Mouse (Mus musculus): ENCODE data around the gene Tbata. TPM values are rescaled to one million over a fixed set of nuclear protein-coding genes. Genes with fewer than 3 reads are reported as not detected.

Gene Tbata
- total RNA-seq, 2 experiments from 2014 or later: not detected

DNA sequence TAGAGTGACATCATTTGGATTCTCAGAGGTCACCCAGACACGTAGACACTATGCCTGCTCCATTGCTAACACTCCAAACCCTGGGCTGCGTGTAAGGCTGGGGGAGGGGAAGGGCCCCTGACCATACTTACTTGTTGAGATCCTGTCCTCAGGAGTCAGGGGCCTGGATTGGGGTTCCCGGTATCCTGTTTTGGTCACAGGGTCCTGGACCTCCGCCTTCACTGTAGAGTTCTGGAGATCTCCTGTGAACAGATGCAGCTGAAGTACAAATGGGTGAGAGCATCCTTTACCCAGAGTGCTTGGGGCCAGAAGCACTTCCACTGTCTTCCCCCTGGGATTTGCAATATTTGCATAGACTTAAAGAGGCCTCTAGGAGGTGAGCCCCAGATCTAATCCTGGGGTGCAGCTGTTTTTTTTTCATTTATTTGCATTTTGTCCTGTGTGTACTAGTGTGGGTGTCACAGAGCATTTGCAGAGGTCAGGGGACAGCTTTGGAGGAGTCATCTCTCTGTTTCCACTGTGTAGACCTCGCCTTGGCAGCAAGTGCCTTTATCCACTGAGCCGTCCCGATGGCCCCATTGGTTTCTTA is 28.6 kb downstream of the Tbata start:
- Histone ChIP-seq H3K4me3 (no peak overlapping the region), H3K27ac (no peak overlapping the region)
- intact Hi-C loops (cut with DNase I): loop anchor here (5.0 kb wide), 1 partner anchor 202 kb away; no protein-coding TSS in a partner anchor
- TF ChIP-seq CTCF (IDR thresholded peaks at IDR 0.05): no peak
- DNase-seq: no peak

DNA sequence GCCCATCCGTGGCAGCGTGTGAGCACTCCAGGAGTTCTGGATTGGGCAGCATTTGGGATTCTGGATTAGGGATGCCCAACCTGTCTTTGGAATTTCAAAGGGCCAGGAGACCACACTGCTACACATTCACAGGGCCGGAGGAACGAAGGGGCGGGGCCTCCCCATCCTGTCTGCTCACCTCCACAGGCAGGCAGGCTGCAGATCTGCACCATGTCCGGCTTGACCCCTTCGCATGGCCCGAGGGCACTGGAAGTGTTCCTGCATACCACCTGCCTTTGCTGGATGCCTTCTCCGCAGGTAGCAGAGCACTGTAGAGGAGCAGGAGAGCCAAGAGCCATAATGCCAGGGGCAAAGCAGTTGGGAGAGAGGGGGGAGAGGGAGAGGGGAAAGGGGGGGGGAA is 29.2 kb downstream of the Tbata start:
- no peak overlapping the region for H3K27ac ChIP-seq
- intact Hi-C loops (cut with DNase I): loop anchor here (5.0 kb wide), 1 partner anchor 201 kb away; no protein-coding TSS in a partner anchor
- H3K4me3 ChIP-seq: no peak overlapping the region
- no peak for DNase-seq
- no peak for TF ChIP-seq CTCF (IDR thresholded peaks at IDR 0.05)

DNA sequence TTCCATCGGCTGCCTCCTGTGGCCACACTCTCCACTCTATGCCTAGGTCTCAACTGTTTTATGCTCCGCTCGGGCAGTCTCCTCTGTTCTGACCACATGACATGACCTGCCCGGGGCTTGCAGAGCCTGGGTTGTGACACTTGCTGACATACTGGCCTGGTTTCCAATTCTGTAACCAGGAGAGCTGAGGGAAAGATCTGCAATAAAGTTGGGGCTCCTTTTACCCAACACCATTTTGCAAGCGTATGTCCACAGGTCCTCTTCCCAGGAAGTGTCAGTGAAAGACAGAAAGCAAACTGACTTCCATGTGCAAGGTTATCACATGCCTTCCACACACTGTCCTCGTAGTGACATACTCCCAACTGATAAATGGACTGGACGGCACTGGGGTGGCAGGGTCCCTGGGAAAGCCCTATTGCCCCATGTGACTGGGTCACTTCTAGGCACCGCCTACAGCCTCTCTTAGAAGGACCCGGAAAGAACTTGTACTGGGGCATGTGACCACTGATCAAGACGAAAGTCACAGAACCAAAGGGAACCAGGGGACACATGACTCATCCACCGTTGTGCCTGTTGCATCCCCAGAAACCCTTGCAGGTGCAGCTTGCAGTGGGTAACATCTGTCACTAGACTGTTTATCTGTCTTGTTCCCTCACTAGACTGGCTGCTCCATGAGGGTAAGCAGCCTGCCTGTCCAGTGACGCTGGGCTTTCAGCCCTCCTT is 30.0 kb downstream of the Tbata start:
- H3K27ac ChIP-seq: no peak overlapping the region
- no peak overlapping the region for H3K4me3 ChIP-seq
- intact Hi-C loops (cut with DNase I): loop anchor here (5.0 kb wide), 1 partner anchor 201 kb away; no protein-coding TSS in a partner anchor
- TF ChIP-seq CTCF (IDR thresholded peaks at IDR 0.05): no peak
- no peak for DNase-seq

DNA sequence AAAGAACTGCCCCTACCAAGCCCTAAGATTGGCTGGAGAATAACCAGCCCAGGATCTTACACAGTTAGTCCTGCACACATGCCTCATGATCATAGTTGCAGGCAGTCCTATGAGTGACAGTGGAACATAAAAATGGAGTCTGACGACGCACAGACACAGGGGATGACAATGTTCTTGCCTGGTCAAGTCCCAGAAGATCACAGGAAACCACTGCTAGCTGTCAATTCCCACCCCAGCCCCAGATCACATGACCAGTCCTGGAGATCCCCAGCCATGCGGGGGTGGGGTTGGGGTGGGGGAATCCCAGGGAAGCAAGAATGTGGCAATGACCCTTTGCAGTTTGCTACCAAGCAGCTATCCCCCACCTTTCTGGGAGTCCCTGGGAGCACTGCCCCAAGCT is 32.2 kb downstream of the Tbata start:
- no peak for TF ChIP-seq CTCF (IDR thresholded peaks at IDR 0.05)
- DNase-seq: no peak
- H3K4me3 ChIP-seq: no peak overlapping the region
- no peak overlapping the region for H3K27ac ChIP-seq
- intact Hi-C loops (cut with DNase I): loop anchor here (5.0 kb wide), 1 partner anchor 198 kb away; no protein-coding TSS in a partner anchor

DNA sequence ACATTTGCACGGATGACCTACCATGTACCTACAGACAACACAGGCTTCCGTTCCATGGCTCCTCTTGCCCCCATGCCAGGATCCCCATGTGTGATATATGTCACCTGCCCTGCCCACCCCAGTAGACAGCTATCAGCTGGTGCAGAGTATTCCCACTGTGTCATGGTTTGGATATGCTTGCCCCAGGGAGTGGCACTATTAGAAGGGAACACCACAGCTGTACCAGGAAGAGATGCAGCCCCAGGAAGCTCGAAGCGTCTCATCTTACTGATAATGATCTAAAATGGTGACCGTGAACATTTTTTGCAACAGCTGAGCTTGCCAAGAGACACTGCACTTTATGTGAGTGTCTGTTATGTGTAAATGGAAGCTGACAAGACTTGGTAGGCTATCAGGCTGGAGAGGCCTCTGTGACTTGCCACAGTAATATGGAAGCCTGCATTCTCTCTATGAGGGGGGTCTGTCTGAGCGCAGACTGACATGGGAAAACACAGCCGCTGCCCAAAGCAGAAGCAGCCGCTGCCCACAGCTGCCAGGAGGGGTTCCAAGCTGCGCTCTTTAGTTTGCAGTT is 36.4 kb downstream of the Tbata start:
- intact Hi-C loops (cut with DNase I): no loop called here
- Histone ChIP-seq H3K4me3 (no peak overlapping the region), H3K27ac (no peak overlapping the region)
- no peak for DNase-seq
- no peak for TF ChIP-seq CTCF (IDR thresholded peaks at IDR 0.05)

DNA sequence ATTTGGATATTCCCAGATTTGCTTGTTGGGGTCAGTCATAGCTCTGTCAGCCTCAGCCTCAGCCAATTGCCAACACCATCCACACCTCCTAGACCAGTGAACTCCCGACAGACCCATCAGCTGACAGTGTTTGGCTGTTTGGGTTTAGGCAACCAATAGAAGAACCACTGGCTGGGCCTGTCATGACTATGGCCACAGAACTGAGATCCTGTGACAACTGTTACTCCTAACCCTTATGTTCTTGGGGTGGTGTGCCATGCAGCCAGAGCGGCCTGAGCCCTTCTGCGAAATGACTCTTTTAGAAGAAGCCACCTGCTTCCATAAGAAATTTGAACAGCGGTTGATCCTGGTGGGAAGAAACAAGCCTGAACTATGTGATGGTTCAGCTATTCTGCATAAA is 39.4 kb downstream of the Tbata start:
- no peak for DNase-seq
- H3K4me3 ChIP-seq: no peak overlapping the region
- TF ChIP-seq CTCF (IDR thresholded peaks at IDR 0.05): no peak
- no peak overlapping the region for H3K27ac ChIP-seq
- intact Hi-C loops (cut with DNase I): loop anchor here (5.0 kb wide), 2 partner anchors 51 to 66 kb away; no protein-coding TSS in a partner anchor

DNA sequence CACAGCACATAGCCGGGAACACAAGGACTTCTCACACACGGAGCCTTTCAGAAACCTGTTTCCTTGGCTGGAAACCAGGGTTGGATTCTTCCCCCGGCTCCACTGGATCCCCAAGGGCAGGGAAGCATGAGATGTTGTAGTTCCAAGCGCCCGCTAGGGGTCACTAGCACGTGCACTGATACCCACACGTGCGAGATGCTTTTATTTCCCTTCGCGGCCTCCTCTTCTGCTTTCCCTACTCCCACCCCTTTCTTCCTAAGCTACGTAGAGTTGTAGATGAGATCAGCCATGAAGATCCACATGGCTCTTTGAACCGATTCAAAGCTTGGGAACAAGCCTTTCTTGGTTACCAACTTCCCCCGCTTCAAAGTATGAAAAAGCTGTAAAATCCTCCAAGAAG is 40.0 kb downstream of the Tbata start:
- DNase-seq: peak; percentile 68
- intact Hi-C loops (cut with DNase I): loop anchor here (5.0 kb wide), 2 partner anchors 51 to 66 kb away; no protein-coding TSS in a partner anchor

DNA sequence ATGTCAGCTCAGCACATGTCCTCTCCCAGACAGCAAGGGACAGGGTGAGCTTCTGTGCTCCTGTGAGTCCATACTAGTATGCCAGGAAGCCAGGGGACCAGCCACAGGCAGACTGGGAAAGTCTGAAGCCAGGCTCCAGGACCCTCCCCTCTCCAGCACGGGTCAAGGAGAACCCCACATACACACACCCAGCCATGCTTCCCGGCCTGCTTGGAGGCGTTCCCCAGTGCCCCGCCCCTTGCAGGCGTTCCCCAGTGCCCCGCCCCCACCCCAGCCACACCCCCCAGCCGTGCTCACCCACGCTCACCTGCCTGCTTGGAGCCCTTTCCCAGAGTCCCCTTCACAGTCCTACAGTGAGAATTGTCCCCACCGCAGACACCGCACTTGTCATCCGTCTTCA is 41.1 kb downstream of the Tbata start:
- no peak for DNase-seq
- no peak for TF ChIP-seq CTCF (IDR thresholded peaks at IDR 0.05)
- Histone ChIP-seq H3K4me3 (no peak overlapping the region), H3K27ac (no peak overlapping the region)
- intact Hi-C loops (cut with DNase I): loop anchor here (5.0 kb wide), 2 partner anchors 49 to 64 kb away; no protein-coding TSS in a partner anchor

More for the DNA sequence above, 40.0 kb downstream of the Tbata start:
- Histone ChIP-seq H3K4me3 (no peak overlapping the region), H3K27ac (no peak overlapping the region)
- peak; percentile 85 for TF ChIP-seq CTCF (IDR thresholded peaks at IDR 0.05)

DNA sequence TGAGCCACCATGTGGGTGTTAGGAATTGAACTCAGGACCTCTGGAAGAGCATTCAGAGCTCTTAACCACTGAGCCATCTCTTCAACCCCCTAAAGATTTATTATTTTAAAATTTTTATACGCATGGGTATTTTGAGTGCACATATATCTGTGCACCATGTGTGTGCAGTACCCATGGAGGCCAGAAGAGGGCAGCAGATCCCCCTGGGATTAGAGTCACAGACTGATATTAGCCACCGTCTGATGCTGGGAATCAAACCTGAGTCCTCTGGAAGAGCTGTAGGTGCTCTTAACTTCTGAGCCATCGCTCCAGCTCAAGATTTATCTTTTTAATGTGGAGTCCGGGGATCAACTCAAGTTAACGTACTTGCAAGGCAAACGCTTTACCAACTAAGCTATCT is 43.9 kb downstream of the Tbata start:
- no peak for DNase-seq
- intact Hi-C loops (cut with DNase I): no loop called here
- TF ChIP-seq CTCF (IDR thresholded peaks at IDR 0.05): peak; percentile 58
- no peak overlapping the region for H3K27ac ChIP-seq
- H3K4me3 ChIP-seq: no peak overlapping the region

DNA sequence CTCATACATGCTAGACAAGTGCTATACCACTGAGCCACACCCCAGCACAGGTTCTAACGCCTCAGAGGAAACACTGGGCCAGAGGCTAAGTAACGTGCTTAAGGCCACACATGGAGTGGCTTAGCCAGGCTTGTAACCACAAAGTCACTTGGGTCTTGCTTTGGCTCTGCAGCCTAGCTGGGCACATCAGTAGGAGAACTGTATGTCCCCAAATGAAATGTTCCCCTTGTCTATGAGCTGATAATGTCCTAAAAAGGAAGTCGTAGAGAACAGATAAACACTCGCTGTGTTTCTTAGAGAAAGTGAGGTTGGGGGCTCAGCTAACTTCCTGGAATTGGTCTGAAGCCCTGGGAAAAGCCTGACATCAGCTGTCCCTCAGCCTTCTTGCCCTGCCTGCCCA is 44.4 kb downstream of the Tbata start:
- DNase-seq: no peak
- Histone ChIP-seq H3K4me3 (no peak overlapping the region), H3K27ac (no peak overlapping the region)
- no peak for TF ChIP-seq CTCF (IDR thresholded peaks at IDR 0.05)
- intact Hi-C loops (cut with DNase I): no loop called here

DNA sequence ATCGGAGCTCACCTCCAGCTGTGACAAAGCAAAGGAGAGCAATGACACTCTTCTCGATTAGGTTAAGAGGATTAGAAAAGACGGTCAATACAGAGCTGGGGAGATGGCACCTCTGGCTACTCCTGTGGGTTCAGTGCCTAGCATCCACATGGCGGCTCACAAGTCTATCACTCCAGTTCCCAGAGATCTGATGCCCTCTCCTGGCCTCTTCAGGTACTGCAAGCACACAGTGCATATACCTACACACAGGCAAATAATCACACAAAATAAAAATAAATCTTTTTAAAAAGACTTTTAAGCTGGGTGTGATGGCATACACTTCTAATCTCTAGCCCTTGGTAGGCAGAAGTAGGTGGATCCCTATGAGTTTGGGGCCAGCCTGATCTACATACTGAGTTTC is 47.6 kb downstream of the Tbata start:
- no peak for DNase-seq
- H3K27ac ChIP-seq: no peak overlapping the region
- intact Hi-C loops (cut with DNase I): no loop called here
- peak; percentile 4; the same call in 1 of the 2 replicates for TF ChIP-seq CTCF (IDR thresholded peaks at IDR 0.05)
- no peak overlapping the region for H3K4me3 ChIP-seq

DNA sequence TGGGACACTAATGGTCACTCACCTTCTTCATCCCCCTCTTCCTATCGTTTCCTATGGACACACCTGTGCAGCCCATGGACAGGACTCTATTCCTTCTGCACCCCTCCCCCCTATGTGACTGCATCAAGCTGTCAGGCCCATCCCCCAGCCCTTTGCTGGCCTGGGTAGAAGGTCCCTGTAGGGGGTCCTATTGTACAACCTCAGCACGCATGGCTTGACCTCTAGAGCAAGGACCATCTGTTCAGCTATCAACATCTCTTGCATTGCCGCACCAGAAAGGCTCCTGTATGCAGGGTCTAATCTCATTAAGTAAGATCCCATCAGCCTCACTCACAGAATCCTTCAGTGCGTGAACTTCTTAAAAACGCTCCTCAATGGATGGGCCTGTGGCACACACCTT is 53.9 kb downstream of the Tbata start:
- intact Hi-C loops (cut with DNase I): no loop called here
- no peak overlapping the region for H3K27ac ChIP-seq
- no peak for DNase-seq
- H3K4me3 ChIP-seq: no peak overlapping the region
- TF ChIP-seq CTCF (IDR thresholded peaks at IDR 0.05): no peak

DNA sequence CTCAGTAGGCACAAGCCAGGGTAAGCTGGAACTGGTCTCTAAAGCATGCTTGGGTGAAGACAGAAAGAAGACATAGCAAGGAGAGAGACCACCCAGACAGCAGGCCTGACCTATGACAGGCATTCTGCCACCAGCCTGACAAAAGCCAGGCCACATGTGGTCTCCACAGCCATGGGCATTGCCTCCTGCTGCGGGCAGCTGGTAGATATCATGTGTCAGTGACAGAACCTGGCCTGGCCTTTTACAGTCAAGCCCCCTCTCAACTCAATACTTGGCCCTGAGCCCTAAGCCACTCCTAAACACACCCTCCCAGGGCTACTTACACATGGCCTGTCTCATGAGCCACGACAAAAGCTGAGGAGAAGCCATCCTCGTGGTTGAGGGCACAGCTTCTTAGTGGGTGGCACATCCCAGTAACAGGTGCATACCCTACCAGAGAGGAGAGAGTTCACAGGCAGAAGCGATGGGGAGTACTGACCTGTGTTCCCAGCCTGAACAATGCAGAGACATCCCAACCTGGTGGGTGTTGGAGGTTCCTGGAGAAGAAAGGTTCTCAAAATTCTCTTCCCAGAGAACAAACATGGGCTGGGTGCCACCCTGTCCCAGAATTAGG is 55.1 kb downstream of the Tbata start:
- no peak overlapping the region for H3K4me3 ChIP-seq
- TF ChIP-seq CTCF (IDR thresholded peaks at IDR 0.05): no peak
- intact Hi-C loops (cut with DNase I): no loop called here
- no peak for DNase-seq
- no peak overlapping the region for H3K27ac ChIP-seq

Data from gastrocnemius, adult 2 months (tissue).